Mouse (Mus musculus): ENCODE data around the gene Ube2o.

DNA sequence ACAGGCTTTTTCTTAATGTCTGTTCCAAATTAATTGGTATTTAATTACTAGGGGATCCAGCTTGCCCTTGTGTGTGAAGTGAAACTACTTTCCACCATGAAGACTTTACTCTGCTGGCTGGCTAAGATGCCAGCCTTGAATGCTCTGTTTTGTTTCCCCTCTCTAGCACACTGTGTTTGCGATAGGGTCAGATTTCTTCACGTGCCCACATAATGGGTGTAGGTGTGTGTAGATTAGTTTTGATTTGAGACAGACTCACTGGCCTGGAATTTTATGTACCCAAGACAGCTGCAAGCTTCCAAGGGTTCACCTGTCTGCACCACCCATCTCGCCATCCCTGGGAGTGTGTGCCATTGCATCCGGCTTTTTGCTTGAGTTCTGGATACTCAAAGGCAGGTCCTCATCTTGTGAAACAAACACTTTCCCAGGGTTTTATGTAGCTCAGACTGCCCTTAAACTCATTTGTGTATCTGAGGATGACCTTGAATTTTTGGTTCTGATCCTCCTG lies 67.7 kb downstream of the Ube2o start:
- TF ChIP-seq CTCF (IDR thresholded peaks at IDR 0.05; ENCODE audit: extremely low read depth, insufficient read depth, insufficient read length, insufficient replicate concordance) (no peak), POLR2A (IDR thresholded peaks at IDR 0.05; ENCODE audit: low read depth, low read length) (no peak)

All from spleen, adult 2 months (tissue).